Mouse (Mus musculus): Measurements from ENCODE around the gene Fam193b. TPM values are rescaled to one million over a fixed set of nuclear protein-coding genes. Genes with fewer than 3 reads are reported as not detected.

Fam193b gene
- polyA plus RNA-seq, 1 experiment: 47.6 TPM

DNA sequence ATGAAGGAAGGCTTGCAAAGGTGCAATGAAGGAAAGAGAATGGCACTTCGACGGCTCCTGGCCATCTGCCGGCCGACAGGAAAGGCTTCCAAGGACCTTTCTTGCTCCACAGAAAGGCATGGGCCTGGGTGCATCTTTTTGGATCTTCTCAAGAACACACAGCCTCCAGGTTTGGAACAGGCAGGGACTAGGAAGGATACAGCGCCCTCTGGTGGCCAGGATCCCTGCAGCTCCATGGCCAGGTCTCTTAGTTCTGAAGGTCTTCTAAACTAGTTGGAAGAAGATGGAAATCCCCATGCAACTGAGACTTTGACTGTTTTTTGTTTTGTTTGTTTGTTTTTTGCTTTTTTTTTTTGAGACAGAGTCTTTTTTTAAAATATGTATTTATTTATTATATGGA is 54.0 kb downstream of the Fam193b start:
- TF ChIP-seq CTCF (IDR thresholded peaks at IDR 0.05; ENCODE audit: low read depth, low read length) (peak; percentile 98), POLR2A (IDR thresholded peaks at IDR 0.05; ENCODE audit: borderline replicate concordance, low read depth, low read length) (no peak)
- Histone ChIP-seq H3K4me1 (ENCODE audit: control insufficient read depth, insufficient read depth, low read length) (peaks cover 16% of the 10 kb centered on the region), H3K4me3 (ENCODE audit: insufficient read depth, low read length) (no peak overlapping the region), H3K27ac (ENCODE audit: insufficient read depth, low read depth, low read length) (no peak overlapping the region)

DNA sequence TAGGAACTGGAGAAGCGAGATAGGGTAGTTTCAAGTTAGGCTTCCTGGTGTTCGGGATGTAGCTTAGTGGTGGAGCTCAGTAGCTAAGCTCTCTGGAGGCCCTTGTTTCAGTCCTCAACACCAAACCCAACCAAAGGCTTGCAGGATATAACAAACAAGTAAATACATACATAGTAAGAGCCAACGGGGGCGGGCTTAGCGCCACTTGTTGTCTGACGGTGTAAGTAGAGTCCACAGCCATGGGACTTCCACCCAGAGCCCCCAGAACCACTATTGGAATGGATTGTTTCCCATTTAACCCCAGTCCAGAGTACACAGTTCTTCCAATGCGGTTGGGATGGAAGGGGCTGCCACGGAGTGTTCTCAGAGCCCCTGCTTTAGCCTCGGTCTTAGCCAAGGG is 57.1 kb downstream of the Fam193b start:
- H3K4me1 ChIP-seq (ENCODE audit: control insufficient read depth, insufficient read depth, low read length): peaks cover 27% of the 10 kb centered on the region
- no peak overlapping the region for H3K27ac ChIP-seq (ENCODE audit: insufficient read depth, low read depth, low read length)
- H3K4me3 ChIP-seq (ENCODE audit: insufficient read depth, low read length): no peak overlapping the region
- TF ChIP-seq CTCF (IDR thresholded peaks at IDR 0.05; ENCODE audit: low read depth, low read length): no peak
- TF ChIP-seq POLR2A (IDR thresholded peaks at IDR 0.05; ENCODE audit: borderline replicate concordance, low read depth, low read length): no peak

DNA sequence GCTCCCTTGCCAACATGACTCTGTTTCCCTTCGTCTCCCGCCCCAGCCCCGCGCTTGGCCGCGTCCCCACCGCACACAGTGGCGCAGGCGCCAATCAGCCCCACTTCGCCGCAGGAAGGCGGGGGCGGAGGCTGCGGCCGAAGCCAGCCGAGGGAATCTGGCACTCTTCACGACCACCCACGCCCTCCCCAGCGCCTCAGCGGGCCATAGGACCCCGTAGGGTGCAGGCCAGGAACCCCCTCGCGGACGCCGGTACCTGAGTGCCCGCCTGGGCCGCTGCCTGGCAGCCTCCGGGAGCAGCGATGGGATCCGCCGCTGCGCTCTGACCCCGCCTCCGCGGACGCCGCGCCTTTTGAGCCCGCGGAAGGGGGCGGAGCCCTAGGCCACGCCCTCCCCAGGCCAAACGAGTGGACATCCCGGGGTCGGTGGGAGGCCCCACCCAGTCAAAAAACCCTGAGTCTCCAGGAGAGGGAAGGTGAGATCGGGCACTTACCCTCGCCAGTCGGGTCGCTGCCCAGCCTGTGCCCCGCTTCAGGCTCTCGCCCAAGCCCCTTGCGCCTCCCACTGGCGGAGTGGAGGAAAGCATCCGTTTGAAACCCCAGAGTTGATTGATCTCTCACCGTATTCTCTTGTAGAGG is 57.7 kb downstream of the Fam193b start, which contains the start of gene Pdlim7:
Pdlim7 (minus strand) TSS at position 566 of the 638 bp plus-strand sequence.
- Histone ChIP-seq H3K27ac (ENCODE audit: insufficient read depth, low read depth, low read length) (no peak within 1 kb of the TSS), H3K4me1 (ENCODE audit: control insufficient read depth, insufficient read depth, low read length) (peaks cover 27% of the 10 kb centered on the region), H3K4me3 (ENCODE audit: insufficient read depth, low read length) (peak within 1 kb of the TSS; percentile 82)
- peak; percentile 96 for TF ChIP-seq CTCF (IDR thresholded peaks at IDR 0.05; ENCODE audit: low read depth, low read length)
- TF ChIP-seq POLR2A (IDR thresholded peaks at IDR 0.05; ENCODE audit: borderline replicate concordance, low read depth, low read length): 0 out of 2 replicates have a peak, but pooled peaks have one; percentile 72

DNA sequence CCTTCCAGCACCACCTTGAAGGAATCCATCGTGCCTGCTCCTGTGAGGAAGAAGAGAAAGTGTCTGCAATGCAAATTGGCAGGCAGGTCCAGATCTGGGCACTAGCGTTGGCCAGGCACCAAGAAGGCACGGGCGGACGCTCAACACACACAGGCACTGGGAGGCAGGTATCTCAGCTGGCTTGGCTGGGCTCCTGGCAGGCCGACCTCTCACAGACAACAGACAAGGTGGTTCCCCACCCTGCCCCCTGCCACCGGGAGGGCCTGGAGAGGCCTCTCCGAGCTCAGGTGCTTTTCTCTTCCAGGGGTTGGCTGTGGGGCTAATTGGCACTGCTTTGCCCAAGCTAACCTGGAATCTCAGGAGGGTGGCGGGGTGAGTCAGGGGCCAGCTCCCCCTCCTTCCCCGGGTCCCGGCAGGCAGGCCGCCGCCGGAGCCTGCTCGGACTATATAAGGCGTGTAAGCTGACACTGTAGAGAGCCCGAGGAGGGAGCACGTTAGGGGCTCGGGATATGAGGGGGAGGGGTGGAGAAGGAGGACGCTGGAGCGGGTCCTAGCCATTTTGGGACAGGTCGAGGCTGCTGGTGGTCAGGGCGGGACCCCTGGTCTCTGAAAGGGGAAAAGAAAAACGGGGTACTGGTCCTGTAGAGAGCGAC is 58.4 kb downstream of the Fam193b start:
- TF ChIP-seq POLR2A (IDR thresholded peaks at IDR 0.05; ENCODE audit: borderline replicate concordance, low read depth, low read length): no peak
- no peak for TF ChIP-seq CTCF (IDR thresholded peaks at IDR 0.05; ENCODE audit: low read depth, low read length)
- Histone ChIP-seq H3K27ac (ENCODE audit: insufficient read depth, low read depth, low read length) (no peak overlapping the region), H3K4me3 (ENCODE audit: insufficient read depth, low read length) (peak overlapping the region; percentile 82)

DNA sequence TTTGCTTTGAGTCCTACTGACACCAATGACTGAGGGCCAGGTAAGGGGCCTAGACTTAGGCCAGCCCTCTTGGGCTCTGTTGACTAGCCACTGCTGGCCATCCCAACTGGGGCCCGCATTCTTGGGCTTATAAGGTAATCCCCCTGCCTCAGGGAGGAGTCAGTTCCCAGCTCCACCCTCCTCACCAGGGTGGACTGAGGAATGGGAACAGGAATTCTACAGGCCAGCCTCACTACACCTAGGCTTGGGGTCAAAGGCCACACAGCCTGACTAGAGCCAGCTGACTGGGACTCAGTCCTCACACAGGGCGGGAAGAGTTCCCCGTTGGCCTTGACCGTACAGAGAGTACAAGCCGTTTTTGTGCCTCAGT is 59.4 kb downstream of the Fam193b start:
- TF ChIP-seq CTCF (IDR thresholded peaks at IDR 0.05; ENCODE audit: low read depth, low read length) (no peak), POLR2A (IDR thresholded peaks at IDR 0.05; ENCODE audit: borderline replicate concordance, low read depth, low read length) (no peak)
- Histone ChIP-seq H3K4me3 (ENCODE audit: insufficient read depth, low read length) (no peak overlapping the region), H3K4me1 (ENCODE audit: control insufficient read depth, insufficient read depth, low read length) (peaks cover 27% of the 10 kb centered on the region), H3K27ac (ENCODE audit: insufficient read depth, low read depth, low read length) (no peak overlapping the region)

More for the DNA sequence above, 58.4 kb downstream of the Fam193b start:
- peaks cover 27% of the 10 kb centered on the region for H3K4me1 ChIP-seq (ENCODE audit: control insufficient read depth, insufficient read depth, low read length)

DNA sequence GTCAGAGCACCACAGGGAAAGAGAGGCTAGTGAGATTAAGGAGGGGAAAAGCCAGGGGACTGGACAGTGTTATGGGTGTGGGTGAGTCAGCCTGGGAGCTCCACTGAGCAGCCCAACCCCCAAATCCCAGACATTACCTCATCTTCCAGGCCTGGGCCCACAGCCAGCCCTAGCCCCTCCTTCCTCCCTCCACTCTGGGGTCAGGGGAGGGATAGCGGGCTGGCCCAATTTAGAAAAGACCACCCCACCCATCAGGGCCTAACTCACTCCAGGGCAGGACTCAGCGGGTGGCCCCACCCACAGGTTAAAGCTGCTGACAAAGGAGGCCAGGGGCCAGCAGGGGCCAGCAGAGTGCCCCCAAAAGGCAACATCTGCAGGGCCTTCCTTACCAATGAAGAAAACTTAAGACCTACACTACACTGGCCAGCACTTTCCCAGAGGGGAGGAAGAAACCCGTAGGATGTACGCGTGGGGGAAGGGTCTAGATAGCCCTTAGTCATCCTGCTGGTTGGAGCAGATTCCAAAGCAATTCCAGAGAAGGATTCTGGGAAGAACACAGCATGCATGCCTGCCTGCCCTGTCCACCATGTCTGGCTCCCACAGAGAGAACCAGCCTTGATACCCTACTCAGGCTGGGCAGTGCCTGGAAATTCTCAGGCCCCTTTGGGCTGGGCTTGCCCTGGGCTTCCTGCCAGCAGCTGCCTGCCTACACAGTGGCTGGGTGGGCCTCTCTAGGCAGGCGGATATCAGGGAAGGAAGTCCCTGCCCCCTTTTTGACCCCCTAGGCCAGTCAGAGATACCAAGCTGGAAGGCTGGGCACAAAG is 60.0 kb downstream of the Fam193b start:
- Histone ChIP-seq H3K27ac (ENCODE audit: insufficient read depth, low read depth, low read length) (no peak overlapping the region), H3K4me3 (ENCODE audit: insufficient read depth, low read length) (no peak overlapping the region), H3K4me1 (ENCODE audit: control insufficient read depth, insufficient read depth, low read length) (peaks cover 27% of the 10 kb centered on the region)
- TF ChIP-seq POLR2A (IDR thresholded peaks at IDR 0.05; ENCODE audit: borderline replicate concordance, low read depth, low read length) (no peak), CTCF (IDR thresholded peaks at IDR 0.05; ENCODE audit: low read depth, low read length) (no peak)

DNA sequence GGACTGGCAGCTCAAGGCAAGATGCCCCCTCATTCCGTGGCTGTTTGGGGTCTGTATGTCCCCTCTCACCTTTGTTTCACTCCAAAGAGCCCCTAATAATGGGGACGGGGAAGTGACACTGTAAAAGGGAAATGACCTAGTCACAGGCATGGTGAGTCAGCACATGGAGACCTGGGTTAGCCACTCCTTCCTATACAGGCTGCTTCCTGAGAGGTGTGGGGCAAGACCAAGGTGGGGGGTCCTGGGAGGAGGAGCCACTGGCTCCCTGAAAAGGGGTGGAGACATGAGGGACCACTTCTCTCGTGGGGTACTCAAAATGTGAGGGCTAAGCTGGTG is 60.6 kb downstream of the Fam193b start:
- H3K4me3 ChIP-seq (ENCODE audit: insufficient read depth, low read length): no peak overlapping the region
- TF ChIP-seq POLR2A (IDR thresholded peaks at IDR 0.05; ENCODE audit: borderline replicate concordance, low read depth, low read length): no peak
- TF ChIP-seq CTCF (IDR thresholded peaks at IDR 0.05; ENCODE audit: low read depth, low read length): no peak
- peaks cover 27% of the 10 kb centered on the region for H3K4me1 ChIP-seq (ENCODE audit: control insufficient read depth, insufficient read depth, low read length)
- H3K27ac ChIP-seq (ENCODE audit: insufficient read depth, low read depth, low read length): no peak overlapping the region

DNA sequence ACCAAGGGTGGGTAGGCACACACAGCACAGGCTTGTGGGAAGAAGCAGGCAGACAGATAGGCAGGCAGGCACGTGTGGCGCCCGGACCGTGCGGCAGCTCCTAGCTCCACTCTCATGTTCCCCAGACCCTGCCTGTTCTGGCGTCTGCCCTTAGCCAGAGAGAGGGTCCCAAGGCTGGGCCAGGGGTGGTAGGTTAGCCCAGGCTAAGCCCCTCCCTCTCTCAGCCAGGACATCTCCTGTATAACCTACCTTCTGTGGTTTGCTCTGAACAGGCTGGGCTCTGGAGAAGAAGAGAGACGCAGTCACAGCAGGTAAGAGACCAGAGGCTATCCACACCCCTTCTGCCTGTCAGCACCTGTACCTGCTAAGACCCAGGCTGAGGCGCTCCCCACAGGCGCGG is 62.4 kb downstream of the Fam193b start:
- Histone ChIP-seq H3K4me1 (ENCODE audit: control insufficient read depth, insufficient read depth, low read length) (peaks cover 27% of the 10 kb centered on the region), H3K27ac (ENCODE audit: insufficient read depth, low read depth, low read length) (no peak overlapping the region), H3K4me3 (ENCODE audit: insufficient read depth, low read length) (no peak overlapping the region)
- no peak for TF ChIP-seq POLR2A (IDR thresholded peaks at IDR 0.05; ENCODE audit: borderline replicate concordance, low read depth, low read length)
- no peak for TF ChIP-seq CTCF (IDR thresholded peaks at IDR 0.05; ENCODE audit: low read depth, low read length)

DNA sequence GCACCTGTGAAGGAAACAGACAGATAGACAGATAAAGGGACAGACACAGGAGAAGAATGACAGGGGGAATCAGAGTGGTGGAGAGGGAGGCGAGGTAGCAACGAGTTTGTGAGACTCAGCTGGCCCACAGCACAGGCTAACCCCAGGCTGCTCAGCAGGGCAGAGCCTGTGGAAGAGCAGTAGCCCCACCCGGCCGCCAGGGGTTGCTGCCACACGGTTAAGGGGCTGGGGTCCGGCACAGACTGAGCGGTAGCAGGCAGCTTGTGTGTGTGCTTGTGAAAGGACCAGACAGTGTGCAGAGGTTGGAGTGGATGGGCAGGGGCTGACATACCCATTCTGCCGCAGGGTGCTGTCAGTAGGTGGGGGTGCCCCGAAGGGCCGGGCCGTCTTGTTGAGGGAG is 63.0 kb downstream of the Fam193b start:
- Histone ChIP-seq H3K4me3 (ENCODE audit: insufficient read depth, low read length) (no peak overlapping the region), H3K27ac (ENCODE audit: insufficient read depth, low read depth, low read length) (no peak overlapping the region), H3K4me1 (ENCODE audit: control insufficient read depth, insufficient read depth, low read length) (peaks cover 27% of the 10 kb centered on the region)
- no peak for TF ChIP-seq CTCF (IDR thresholded peaks at IDR 0.05; ENCODE audit: low read depth, low read length)
- TF ChIP-seq POLR2A (IDR thresholded peaks at IDR 0.05; ENCODE audit: borderline replicate concordance, low read depth, low read length): no peak

DNA sequence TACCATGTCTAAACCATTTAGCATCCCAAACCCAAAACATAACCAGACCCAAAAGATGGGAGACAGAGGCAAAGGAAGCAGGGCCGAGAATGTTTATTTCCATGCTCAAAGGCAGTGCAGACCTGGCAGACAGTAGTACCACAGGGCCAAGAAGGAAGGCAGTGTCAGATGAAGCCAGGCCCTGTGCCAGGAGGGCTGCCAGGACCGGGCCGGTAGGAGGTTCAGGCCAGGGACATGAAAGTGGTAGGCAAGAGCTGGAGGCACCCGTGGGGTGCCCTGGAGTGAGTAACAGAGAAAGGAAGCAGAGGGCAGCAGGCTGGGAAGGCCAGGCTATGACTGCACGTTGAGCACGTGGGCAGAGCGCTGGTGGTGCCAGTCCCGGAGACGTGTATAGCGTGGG is 64.2 kb downstream of the Fam193b start:
- Histone ChIP-seq H3K4me1 (ENCODE audit: control insufficient read depth, insufficient read depth, low read length) (peaks cover 19% of the 10 kb centered on the region), H3K4me3 (ENCODE audit: insufficient read depth, low read length) (no peak overlapping the region), H3K27ac (ENCODE audit: insufficient read depth, low read depth, low read length) (no peak overlapping the region)
- TF ChIP-seq POLR2A (IDR thresholded peaks at IDR 0.05; ENCODE audit: borderline replicate concordance, low read depth, low read length): no peak
